Mouse (Mus musculus) cerebellum, adult 11 months (tissue): Measurements from ENCODE around the gene Plcb4.

Experiments
- DNase-seq: peaks from one replicate; pipeline ENCODE4 v3.0.0; 2022

Plcb4 gene

DNA sequence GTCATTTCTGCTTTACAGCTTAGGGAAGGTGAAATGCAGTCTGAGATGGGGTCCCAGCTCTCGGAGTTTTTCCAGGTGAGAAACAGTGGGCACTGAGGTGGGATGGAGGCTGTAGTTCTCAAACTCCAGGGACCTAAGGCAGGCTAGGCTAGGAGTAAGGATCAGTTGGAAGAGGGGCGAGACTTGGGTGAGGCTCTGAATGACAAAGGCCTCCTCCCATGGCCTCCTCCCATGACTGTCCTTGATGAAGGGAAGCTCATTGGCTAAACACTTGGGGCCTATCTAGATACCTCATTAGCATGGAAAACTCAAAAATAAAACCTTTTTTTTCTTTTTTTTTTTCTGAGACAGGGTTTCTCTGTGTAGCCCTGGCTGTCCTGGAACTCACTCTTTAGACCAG, 198.0 kb downstream of the Plcb4 start:
- DNase-seq = no peak

DNA sequence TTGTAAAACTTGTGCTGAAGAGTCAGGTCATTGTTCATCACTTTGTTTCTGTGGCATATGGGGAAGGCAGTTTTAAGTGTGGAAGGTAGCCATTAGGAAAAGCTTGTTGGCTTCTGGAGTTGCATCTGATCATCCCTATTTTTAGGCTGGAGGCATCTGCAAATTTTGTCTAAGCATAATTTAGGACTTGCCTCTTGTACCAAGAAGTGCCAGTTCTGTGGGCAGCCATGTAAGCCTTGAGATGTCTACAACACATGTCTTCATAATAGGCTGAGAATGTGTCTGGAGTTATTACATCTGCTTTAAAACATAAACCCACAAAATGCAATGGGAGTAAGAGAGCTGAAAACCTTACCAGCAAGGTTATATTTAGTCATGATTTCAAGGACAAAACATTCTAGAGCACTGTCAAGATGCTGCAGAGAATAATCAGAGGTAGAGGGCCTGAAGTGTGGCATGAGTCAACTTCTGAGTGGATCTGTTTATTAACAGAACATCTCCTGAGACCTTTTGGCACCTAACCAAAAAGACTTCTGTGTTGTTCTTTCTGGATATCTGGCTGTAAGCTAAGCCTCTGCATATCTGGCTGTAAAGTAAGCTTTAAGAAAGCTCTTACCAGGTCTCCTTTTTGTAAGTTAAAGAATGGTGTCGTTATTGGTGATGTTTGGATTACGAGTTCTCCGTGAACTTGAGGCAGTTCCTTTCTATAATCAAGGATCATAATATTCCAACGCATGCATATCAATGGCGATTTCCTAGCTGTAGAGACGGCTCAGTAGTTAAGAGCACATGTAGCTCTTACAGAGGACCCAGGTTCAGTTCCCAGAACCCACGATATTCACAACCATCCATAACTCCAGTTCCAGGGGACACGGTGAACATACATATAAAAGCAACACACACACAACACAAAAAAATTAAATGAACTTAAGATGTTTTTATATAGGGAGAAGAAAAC, 203.0 kb downstream of the Plcb4 start:
- DNase-seq = no peak

DNA sequence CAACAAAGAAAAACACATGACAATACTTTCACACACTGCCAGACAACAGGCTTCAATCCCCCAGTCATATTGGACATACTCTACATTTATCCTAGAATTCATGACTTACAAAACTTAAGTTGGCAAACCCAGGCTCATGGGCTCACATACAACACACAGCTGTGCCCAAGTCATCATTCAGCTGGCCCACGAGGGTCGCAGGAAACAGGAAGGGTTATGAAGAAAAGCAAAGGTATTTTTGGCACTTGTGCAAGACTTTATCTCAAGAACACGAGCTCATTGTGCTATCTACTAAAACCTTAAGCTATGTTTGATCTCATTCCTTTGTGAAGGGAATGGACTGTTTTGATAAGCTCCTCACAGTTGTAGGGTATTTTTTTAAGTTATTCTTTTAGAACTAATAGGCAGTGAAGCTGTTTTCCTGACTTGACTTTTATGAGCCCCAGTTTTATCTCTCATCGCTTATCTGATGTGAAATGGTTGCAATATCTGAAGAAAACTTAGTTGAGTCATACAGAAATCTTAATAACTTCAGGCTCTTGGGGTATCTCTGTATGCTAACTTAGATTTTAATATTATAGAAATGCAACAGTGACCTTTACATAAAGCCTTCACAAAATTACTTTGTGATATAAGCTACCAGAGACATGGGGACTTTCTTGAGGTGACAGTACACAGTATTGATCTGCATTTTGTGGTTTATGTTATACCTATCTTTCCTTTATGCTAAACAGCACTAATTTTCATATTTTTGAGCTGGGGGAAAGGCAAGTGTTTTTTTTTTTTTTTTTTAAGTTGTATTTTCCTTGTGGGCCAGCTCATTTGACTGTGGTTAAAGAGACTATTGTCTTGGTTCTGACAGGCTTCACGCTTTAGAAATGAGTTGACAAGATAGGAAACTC, 203.9 kb downstream of the Plcb4 start:
- no peak for DNase-seq

DNA sequence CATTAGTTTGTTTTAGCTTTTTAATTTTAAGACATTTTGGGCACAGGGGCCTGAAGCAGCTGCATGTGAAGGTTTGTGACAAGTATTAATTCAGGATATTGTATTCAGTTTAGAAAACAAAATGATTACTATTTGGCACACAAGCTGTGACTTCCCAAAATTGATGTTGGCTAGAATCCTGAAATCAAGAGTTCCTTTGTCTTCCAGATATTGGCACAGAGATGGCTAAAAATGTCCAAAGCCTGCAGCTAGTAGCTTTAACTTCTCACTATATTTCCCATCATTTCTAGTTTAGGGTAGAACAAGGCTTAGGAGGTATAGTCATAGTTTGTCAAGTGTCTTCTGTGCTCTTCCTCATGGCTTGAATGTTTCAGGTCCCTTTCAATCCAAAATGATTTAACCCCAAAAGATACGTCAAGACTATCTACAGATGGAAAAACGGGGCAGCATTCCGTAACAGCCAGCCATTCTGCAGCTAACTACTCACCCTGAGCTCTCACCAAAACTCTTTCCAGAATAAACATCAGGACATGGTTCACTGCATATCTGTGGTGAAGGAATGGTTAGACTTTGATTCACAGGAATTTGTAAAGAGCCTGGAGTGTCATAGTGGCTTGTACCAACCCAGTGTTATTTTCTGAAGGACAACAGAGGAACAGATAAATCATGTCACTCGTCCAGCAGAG, 204.7 kb downstream of the Plcb4 start:
- DNase-seq = no peak

DNA sequence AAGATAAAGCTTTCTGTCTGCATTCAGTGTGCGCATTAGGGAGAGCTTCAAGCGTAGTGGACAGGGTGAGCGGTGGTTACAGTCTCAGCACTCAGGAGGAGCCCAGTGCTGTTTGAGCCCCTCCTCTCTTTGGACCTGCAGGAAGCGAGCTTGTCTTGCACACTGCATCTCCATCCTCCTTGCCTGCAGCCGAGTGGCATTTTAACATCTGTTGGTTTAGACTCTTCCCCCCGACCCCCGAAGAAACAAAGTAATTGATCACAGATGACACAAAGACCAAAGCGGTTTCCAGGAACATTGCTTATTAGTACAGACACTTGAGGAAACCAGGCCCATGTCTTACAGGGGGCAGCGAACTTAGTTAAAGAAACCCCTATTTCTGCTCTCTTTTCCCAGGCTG, 207.6 kb downstream of the Plcb4 start:
- DNase-seq = no peak

DNA sequence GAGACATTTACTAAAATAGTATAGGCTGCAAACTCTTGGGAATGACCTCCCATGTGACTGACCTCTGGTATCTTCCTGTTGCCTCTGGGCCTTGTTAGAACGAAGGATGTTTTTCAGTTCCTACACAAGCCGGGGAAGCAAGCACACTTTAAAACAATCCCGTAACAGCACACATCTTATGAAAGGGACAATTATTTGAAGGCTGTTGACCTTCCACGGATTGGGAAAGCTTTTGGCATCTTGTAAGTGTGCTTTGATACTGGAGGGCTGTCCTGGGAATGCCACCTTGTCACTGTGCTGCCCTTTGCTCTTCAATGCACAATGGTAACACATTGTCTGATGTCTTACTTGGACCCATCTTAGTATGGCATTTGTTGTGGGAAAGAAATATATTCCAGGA, 208.0 kb downstream of the Plcb4 start:
- DNase-seq = no peak

DNA sequence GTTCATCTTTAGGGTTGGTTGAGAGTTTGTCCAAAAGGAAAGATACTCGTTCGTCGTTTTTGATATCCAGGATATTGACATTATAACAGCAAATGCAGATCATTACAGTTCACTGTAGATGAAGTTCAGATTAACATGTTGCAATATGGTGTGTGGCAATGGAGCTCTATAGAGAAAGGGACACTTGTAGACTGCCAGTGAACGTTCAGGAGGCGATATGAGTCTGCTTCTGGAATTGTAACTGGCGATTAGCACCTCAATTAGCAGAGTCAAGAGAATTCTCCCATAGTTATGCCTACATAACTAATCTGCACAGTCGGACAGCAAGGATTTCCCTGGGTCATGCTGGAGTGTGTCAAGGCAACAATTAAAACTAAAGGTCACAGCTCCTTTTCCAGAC, 210.8 kb downstream of the Plcb4 start:
- DNase-seq = no peak

DNA sequence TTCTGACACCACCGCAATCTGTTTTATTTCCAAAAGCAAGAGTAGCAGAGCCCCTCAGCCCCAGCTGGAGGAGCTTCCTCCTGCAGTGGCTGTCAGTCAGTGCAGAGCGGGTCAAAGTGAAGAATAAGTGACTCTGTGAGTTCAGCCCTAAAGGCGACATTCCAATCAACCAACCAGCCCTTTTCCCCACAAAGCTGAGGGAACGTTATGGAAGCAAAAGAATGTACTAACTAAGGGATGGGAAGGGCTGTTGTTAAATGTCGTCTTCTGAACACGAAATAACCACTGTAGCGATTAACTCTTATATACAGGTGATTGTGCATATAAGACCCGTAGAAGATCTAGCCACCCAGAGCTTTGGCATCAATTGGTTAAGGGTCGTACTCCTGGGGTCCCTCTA, 214.3 kb downstream of the Plcb4 start:
- DNase-seq = no peak

DNA sequence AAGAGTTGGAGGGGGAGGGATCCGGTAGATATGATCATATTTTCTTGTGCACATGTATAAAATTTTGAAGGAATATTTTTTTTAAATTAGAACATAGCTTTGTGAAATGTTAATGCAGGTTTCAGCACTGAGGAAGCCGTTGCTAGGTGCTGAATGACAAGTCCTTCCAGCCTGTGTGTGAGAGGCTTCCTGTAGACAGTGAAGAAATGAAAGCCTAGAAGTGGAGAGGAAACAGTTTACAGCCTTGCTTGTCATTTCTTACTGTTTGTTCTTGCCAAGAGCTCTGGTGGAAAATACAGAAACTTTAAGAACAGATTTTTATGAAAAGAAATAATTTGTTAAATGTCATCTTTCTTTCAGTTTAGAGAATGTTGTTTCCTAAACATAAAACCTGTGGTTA, 214.9 kb downstream of the Plcb4 start:
- DNase-seq = no peak

DNA sequence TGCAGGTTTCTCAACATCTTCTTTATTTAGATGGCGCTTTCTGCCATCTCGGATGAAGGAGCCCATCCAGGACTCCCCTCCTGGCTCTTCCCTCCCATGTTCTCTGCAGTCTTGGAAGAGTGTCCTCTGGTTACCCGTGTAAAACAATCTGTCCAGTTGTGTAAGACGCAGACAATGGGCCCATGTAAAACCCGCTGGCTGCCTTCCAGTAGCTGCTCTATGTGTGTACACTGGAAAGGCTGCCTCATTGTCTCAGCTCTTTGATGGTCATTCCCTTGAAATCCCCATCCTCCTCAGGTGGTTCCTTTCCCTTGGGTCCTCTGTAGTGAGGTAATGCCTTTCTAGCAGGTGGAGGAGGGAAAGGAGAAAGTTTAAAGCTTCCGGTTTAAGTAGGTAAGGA, 216.7 kb downstream of the Plcb4 start:
- no peak for DNase-seq

DNA sequence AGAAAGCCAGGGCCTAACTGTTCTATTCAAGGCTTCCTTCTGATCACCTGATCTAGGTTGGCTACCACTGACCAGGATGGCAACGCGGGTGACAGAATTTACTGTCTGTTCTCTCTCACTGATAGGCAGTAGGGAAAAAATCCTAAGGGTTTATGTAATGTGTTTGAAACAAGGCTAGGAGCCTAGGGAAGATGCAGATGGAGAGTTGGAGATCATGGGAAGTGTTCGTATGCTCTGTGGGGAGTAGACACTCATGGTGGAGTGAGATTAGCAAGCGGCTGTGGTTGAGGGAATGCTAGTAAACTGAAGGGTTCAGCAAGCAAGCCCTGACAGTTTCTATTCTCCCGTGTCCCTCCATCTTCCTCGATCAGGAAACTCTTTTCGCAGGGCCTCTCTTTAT, 220.5 kb downstream of the Plcb4 start:
- DNase-seq = no peak

DNA sequence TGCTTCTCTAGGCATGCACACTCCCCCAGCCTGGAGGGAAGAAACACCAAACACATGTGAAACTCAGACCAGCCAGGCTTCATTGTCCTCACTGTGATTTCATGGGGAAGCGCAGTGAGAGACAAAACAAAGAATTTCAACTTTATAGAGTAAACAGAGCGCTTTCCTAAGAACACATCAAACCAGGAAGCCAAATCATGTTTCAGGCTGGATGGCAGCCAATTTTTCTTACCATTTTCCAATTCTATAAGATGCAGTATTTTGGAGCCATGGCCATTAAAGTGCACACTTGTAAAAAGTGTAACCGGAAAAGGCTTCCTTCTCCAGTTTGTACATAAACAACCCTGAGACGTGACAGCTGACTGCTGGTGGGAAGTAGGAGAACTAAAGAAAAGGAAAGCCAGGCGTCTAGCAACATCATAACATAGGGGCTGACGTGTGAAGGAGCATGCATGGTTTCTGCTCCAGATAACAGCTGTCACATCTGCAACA, 221.5 kb downstream of the Plcb4 start:
- no peak for DNase-seq

DNA sequence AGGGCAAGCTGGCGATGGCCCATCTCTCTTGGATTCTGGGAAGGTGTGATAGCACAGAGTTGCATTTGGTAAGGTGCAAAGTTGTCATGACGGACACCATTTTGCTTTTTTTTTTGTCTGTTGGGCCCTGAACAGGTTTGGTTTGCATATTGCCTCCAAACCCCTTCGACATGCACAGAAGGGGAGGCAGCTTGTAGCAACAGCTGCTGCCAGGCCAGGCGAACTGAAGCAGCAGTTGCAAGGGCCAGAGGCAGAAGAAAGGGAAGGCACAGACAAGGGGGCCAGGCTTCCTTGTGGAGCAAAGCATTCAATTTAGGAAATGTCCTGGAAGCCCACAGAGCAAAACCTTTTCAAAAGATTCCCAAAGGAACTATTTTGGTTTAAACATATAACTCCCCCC, 224.5 kb downstream of the Plcb4 start:
- no peak for DNase-seq

DNA sequence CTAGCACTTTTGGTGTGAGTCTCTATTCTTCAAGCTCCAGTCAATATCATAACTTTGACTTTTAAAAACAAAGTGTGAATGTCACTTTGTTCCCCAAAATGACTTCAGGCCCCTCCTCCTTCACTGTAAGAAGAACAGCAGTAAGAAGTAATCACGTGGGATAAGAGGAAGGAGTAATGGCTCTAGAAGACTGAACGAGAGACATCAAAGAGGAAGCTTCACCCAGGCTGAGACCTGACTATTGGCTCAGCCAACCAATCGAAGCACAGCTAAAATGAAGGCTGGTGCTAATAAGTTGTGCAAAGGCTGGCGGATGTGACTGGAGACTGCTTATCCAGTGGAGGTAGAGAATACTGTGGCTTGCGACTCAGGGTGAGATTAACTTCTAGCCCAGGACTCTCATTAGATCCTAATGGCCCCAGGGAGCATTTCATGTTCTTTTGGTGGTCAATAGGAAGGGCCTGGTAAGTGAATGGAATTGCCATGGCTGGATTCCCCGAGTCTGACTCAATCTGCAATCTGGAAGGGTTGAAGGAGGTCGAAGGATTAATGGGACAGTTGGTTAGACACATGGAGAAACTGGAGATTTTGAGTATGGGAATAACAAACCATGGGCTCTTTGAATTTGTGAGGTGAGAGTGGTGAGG, 225.8 kb downstream of the Plcb4 start:
- DNase-seq = no peak

DNA sequence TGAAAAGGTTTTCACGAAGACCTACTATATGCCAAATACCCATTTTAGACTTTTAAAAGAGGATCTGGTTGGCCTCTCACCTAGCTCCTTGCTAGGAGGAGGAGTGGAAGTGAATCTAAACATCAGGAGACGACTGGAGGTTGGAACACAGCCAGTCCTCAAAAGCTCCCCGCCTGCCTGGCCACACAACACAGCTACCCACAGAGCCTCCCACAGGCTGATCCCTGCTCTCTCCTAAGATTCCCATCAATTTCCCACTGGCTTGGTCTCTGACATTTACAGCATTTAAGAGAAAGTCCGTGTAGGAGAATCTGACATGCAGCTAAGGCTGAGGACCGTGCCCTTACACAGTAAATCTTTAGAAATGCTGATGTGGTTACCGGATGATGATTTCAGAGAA, 226.8 kb downstream of the Plcb4 start:
- DNase-seq = peak; percentile 44

DNA sequence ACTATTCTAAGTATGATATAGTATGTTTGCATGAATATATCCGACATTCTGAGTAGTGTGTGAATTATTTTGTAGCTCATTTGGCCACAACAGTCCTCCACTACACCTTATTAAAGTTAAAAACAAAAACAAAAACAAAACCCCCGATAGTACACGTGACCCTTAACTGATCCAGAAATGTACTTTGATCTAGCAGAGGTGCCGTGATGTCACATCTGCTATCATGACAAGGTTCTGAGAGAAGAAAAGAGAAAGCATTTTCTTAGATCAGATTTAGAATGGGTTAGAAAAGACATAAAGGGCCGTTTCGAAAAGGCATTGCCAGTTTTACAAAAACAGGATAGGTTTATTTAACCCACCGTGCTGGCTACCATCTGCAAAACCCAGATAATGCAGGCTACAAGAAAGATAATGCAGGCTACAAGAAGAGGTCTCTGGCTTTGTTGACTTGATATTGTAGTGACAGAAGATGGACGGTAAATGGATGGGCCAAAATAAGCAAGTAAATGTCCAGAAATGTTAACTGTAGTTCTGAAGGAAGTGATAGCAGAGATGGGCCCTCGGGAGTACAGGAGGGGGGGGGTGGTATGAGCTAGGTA, 227.4 kb downstream of the Plcb4 start:
- DNase-seq = no peak

DNA sequence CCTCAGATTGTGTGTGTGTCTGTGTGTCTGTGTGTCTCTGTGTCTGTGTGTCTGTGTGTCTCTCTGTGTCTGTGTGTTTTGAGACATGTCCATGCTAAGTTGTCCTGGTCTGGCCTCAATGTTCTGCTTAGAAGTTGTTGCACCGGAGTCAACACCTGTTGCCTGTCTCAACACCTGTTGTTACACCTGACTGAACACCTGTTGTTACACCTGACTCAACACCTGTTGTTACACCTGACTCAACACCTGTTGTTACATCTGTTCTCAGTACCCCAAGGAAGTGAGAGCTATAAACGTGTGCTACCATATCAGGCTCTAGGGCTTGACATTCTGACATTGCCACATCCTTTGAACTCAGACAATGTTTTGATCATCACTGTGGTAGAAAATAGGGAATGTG, 229.0 kb downstream of the Plcb4 start:
- DNase-seq = no peak

DNA sequence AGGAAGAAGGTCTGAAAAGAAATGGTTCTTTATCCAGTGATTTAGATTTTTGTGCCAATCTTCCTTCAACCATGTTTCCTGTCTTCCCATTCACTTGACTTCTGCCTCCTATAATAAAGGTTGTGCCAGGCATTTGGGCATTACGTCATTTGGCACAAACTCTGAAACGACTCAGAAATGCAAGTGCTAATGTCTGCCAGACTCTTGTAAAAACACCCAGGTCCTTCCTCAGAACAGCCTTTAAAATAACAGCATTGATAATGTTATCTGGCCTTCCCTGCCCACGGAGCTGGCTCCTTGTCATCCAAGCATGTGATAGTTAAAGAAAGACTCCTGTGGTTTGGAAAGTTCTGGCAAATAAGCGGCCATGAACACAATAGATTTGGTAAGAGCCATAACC, 229.4 kb downstream of the Plcb4 start:
- no peak for DNase-seq

DNA sequence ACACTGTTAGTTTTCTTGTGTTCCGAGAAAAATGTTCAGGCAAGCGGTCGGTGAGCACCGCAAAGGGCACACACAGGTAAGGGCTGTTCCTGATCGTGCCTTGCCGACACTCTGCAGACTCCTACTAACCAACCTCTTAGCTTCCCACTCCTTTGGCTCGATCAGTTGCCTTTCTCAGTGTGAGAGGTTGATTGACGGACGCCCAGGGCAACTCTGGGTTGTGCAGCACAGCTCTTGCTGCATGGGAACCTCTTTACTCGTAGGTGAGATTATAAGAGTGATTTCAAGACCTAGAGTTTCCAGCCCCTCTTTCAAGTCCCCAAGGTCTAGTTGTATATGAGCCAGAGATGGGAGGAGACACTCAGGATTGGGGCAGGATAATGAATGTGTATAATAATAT, 230.0 kb downstream of the Plcb4 start:
- DNase-seq = no peak

DNA sequence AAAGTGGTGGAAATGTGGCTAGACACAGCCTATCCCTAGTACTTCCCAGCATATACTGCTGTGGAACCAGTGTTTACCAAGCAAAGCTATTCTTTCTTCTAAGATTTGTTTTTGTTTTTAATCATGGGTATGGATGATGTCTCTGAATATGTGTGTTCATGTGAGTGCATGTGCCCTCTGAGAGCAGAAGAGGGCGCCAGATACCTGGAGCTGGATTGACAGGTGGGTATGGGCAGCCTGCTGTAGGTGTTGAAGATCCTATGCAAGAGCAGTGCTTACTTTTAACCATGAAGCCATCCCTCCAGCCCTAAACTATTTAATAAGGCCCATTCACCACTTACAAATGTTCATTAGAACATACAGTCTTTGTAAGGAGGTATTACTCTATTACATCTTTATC, 231.3 kb downstream of the Plcb4 start:
- DNase-seq = no peak

DNA sequence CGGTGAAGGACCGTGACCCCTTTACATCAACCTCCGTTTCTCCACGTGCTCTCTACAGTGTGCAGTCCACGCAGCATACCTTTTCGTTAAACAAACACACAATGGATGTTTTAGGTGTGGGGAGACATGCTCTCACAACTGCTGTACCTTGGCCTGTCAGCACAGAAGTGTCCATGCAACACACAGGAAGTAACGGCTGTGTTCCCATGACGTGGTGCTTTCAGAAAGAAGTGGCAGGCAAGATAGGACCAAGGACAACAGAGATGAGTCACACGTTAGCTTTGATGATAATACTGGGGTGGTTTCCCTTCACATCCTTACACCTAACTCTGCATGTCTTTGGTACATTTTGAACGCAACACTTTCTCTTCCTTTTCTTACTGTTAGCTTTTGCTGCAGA, 232.3 kb downstream of the Plcb4 start:
- DNase-seq = no peak

DNA sequence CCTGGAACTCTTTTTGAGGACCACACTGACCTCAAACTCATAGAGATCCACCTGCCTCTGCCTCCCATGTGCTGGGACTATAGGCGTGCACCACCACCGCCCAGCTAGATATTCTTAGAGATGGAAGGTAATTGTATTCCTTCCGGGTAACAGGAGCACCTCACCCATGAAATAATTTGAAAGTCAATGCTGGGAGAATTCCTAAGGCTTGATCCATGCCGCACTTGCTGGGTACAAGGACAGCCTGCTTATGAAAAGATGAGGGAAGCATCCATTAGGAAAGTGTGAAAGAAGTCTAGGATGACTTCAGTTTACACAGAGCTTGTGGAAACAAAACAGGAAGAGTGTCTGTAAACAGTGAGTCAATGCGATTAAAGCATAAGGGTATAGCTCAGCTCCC, 232.9 kb downstream of the Plcb4 start:
- no peak for DNase-seq
